Mouse (Mus musculus) heart, embryonic 13.5 days (tissue): ENCODE results near the gene Sigmar1. TPM values are rescaled to one million over a fixed set of nuclear protein-coding genes. Genes with fewer than 3 reads are reported as not detected.

ENCODE experiments used
- ATAC-seq: fragments of 200-750 bp; cut with Nextera tagmentation; 2 replicates; pipeline ENCODE4 v1.8.0; 2017; ENCODE audit warnings: moderate TSS enrichment; ENCODE audit not compliant: insufficient number of reproducible peaks, low FRiP score, low TSS enrichment; ENCODE audit errors: extremely low read depth
- H3K27ac ChIP-seq: fragments of 300-500 bp; sonication (generic); replicated peaks from 2 replicates; pipeline ENCODE4 v1.5.1; 2015; ENCODE audit warnings: moderate library complexity, mild to moderate bottlenecking, inconsistent platforms
- H3K27me3 ChIP-seq: fragments of 300-500 bp; sonication (generic); replicated peaks from 2 replicates; pipeline ENCODE4 v1.6.1; 2015; ENCODE audit warnings: mild to moderate bottlenecking, inconsistent platforms
- H3K36me3 ChIP-seq: fragments of 300-500 bp; sonication (generic); 2 replicates; pipeline ENCODE4 v1.6.1; 2015; ENCODE audit warnings: mild to moderate bottlenecking, inconsistent platforms
- H3K4me1 ChIP-seq: fragments of 300-500 bp; sonication (generic); 2 replicates; pipeline ENCODE4 v1.6.1; 2015; ENCODE audit warnings: inconsistent platforms
- H3K4me2 ChIP-seq: fragments of 300-500 bp; sonication (generic); 2 replicates; pipeline ENCODE4 v1.6.1; 2015; ENCODE audit warnings: inconsistent platforms, mild to moderate bottlenecking, moderate library complexity
- H3K4me3 ChIP-seq: fragments of 300-500 bp; sonication (generic); 2 replicates; pipeline ENCODE4 v1.5.1; 2015; ENCODE audit warnings: moderate library complexity, mild to moderate bottlenecking, inconsistent platforms
- H3K9ac ChIP-seq: fragments of 300-500 bp; sonication (generic); 2 replicates; pipeline ENCODE4 v1.6.1; 2015; ENCODE audit warnings: inconsistent platforms, mild to moderate bottlenecking, moderate library complexity
- H3K9me3 ChIP-seq: fragments of 300-500 bp; sonication (generic); 2 replicates; pipeline ENCODE4 v1.6.1; 2016; ENCODE audit warnings: inconsistent platforms
- WGBS: fragments of 180-500 bp; shearing (Covaris S2); methylation state at CpG from one replicate; pipeline ENCODE4 v1.1.7; 2015; ENCODE audit warnings: mixed read lengths; 5-methylcytosine and 5-hydroxymethylcytosine counted together
- polyA plus RNA-seq: library from polyadenylated mRNA; unstranded; fragments of >200 nt; fragmentation: Nextera tagmentation; extraction: Ambion mirVana; gene quantifications from 2 replicates; pipeline ENCODE4 v1.2.1, GENCODE M21; 2015

Sigmar1 gene
- polyA plus RNA-seq, 1 experiment from 2014 or later = 63.3 TPM

- H3K36me3 ChIP-seq = peaks cover 24% of the 10 kb centered on the region
- H3K9me3 ChIP-seq = no peaks in the 10 kb centered on the region
- WGBS = 13% methylated on average over 14 of the region's 14 CpGs
- H3K27ac ChIP-seq = peak within 1 kb of the TSS; percentile 94
- H3K4me1 ChIP-seq = peaks cover 35% of the 10 kb centered on the region
- H3K4me2 ChIP-seq = peak within 1 kb of the TSS; percentile 78
- no peaks in the 10 kb centered on the region for H3K27me3 ChIP-seq
- H3K4me3 ChIP-seq = peak within 1 kb of the TSS; percentile 76
- peak within 1 kb of the TSS; percentile 87 for H3K9ac ChIP-seq
- peak; percentile 52 for ATAC-seq
Observed at GRCm38 (mm10) chr4:41754797-41755337, 1.1 kb downstream of the Sigmar1 start, which contains the start of gene Galt. Galt (plus strand) TSS chr4:41755228.

GRCm38 (mm10) chr4:41745021-41745420, 10.9 kb downstream of the Sigmar1 start:
- H3K9ac ChIP-seq = no peak overlapping the region
- no peak overlapping the region for H3K27ac ChIP-seq
- H3K36me3 ChIP-seq = peaks cover 31% of the 10 kb centered on the region
- 52% methylated on average over 1 of the region's 1 CpGs for WGBS
- ATAC-seq = no peak
- no peak overlapping the region for H3K4me3 ChIP-seq
- H3K9me3 ChIP-seq = peaks cover 13% of the 10 kb centered on the region
- H3K4me1 ChIP-seq = peaks cover 10% of the 10 kb centered on the region
- no peaks in the 10 kb centered on the region; the same call in 1 of the 2 replicates for H3K27me3 ChIP-seq
- H3K4me2 ChIP-seq = no peak overlapping the region

- H3K27ac ChIP-seq = no peak overlapping the region
- ATAC-seq = no peak
- H3K9ac ChIP-seq = no peak overlapping the region
- peaks cover 35% of the 10 kb centered on the region for H3K36me3 ChIP-seq
- H3K9me3 ChIP-seq = peaks cover 13% of the 10 kb centered on the region
- H3K4me1 ChIP-seq = peaks cover 16% of the 10 kb centered on the region
- WGBS = 60% methylated on average over 2 of the region's 2 CpGs
- no peaks in the 10 kb centered on the region; the same call in 1 of the 2 replicates for H3K27me3 ChIP-seq
- no peak overlapping the region for H3K4me2 ChIP-seq
- H3K4me3 ChIP-seq = no peak overlapping the region
Observed at GRCm38 (mm10) chr4:41744131-41744530, 11.8 kb downstream of the Sigmar1 start.

GRCm38 (mm10) chr4:41741158-41741560, 14.8 kb downstream of the Sigmar1 start:
- Histone ChIP-seq H3K36me3 (peaks cover 19% of the 10 kb centered on the region), H3K27ac (peak overlapping the region; percentile 79), H3K4me2 (peak overlapping the region; percentile 94), H3K4me1 (peaks cover 16% of the 10 kb centered on the region), H3K9ac (peak overlapping the region; percentile 83), H3K4me3 (peak overlapping the region; percentile 68), H3K9me3 (peaks cover 4% of the 10 kb centered on the region), H3K27me3 (no peaks in the 10 kb centered on the region; the same call in 1 of the 2 replicates)
- WGBS = under 1% methylated on average over 27 of the region's 27 CpGs
- ATAC-seq = peak; percentile 89

GRCm38 (mm10) chr4:41740380-41741157, 15.4 kb downstream of the Sigmar1 start:
- H3K4me1 ChIP-seq = peaks cover 16% of the 10 kb centered on the region
- peaks cover 15% of the 10 kb centered on the region for H3K36me3 ChIP-seq
- H3K9me3 ChIP-seq = no peaks in the 10 kb centered on the region
- H3K9ac ChIP-seq = peak overlapping the region; percentile 83
- H3K4me3 ChIP-seq = peak overlapping the region; percentile 68
- peaks cover 5% of the 10 kb centered on the region; the same call in 1 of the 2 replicates for H3K27me3 ChIP-seq
- under 1% methylated on average over 48 of the region's 48 CpGs for WGBS
- ATAC-seq = peak; percentile 67
- peak overlapping the region; percentile 79 for H3K27ac ChIP-seq
- H3K4me2 ChIP-seq = peak overlapping the region; percentile 94

- Histone ChIP-seq H3K9me3 (no peaks in the 10 kb centered on the region; the same call in 1 of the 2 replicates), H3K27ac (no peak overlapping the region), H3K4me1 (peaks cover 16% of the 10 kb centered on the region), H3K27me3 (peaks cover 17% of the 10 kb centered on the region), H3K4me2 (peak overlapping the region; percentile 94; the same call in 1 of the 2 replicates), H3K36me3 (peaks cover 15% of the 10 kb centered on the region), H3K4me3 (no peak overlapping the region), H3K9ac (no peak overlapping the region)
- no peak for ATAC-seq
- WGBS = 94% methylated on average over 13 of the region's 13 CpGs
Observed at GRCm38 (mm10) chr4:41739260-41739659, 16.7 kb downstream of the Sigmar1 start.

GRCm38 (mm10) chr4:41738256-41738603, 17.7 kb downstream of the Sigmar1 start:
- H3K36me3 ChIP-seq = peaks cover 15% of the 10 kb centered on the region
- H3K27ac ChIP-seq = no peak overlapping the region
- no peaks in the 10 kb centered on the region; the same call in 1 of the 2 replicates for H3K9me3 ChIP-seq
- WGBS = 72% methylated on average over 1 of the region's 1 CpGs
- peaks cover 27% of the 10 kb centered on the region for H3K27me3 ChIP-seq
- H3K4me3 ChIP-seq = no peak overlapping the region
- H3K9ac ChIP-seq = no peak overlapping the region
- ATAC-seq = no peak
- peaks cover 16% of the 10 kb centered on the region for H3K4me1 ChIP-seq
- H3K4me2 ChIP-seq = no peak overlapping the region

- peaks cover 15% of the 10 kb centered on the region for H3K36me3 ChIP-seq
- no peak overlapping the region for H3K27ac ChIP-seq
- no peaks in the 10 kb centered on the region; the same call in 1 of the 2 replicates for H3K9me3 ChIP-seq
- H3K27me3 ChIP-seq = peaks cover 32% of the 10 kb centered on the region
- peaks cover 16% of the 10 kb centered on the region for H3K4me1 ChIP-seq
- H3K9ac ChIP-seq = no peak overlapping the region
- 38% methylated on average over 8 of the region's 8 CpGs for WGBS
- ATAC-seq = no peak
- H3K4me2 ChIP-seq = no peak overlapping the region
- no peak overlapping the region for H3K4me3 ChIP-seq
Observed at GRCm38 (mm10) chr4:41737602-41738255, 18.2 kb downstream of the Sigmar1 start.

- Histone ChIP-seq H3K4me1 (peaks cover 9% of the 10 kb centered on the region), H3K27ac (no peak within 1 kb of the TSS), H3K9me3 (no peaks in the 10 kb centered on the region; the same call in 1 of the 2 replicates), H3K4me2 (peak within 1 kb of the TSS; percentile 77), H3K36me3 (no peaks in the 10 kb centered on the region), H3K27me3 (peaks cover 92% of the 10 kb centered on the region), H3K4me3 (peak within 1 kb of the TSS; percentile 51), H3K9ac (peak within 1 kb of the TSS; percentile 72)
- WGBS = 2% methylated on average over 42 of the region's 50 CpGs
- ATAC-seq = no peak
Observed at GRCm38 (mm10) chr4:41731052-41731765, 24.7 kb downstream of the Sigmar1 start, which contains the start of gene Arid3c. Arid3c (minus strand) TSS chr4:41731142.

GRCm38 (mm10) chr4:41726826-41727621, 28.9 kb downstream of the Sigmar1 start:
- Histone ChIP-seq H3K4me1 (peaks cover 20% of the 10 kb centered on the region), H3K9me3 (no peaks in the 10 kb centered on the region), H3K27ac (no peak overlapping the region), H3K36me3 (no peaks in the 10 kb centered on the region), H3K4me3 (no peak overlapping the region), H3K9ac (no peak overlapping the region), H3K27me3 (peaks cover 83% of the 10 kb centered on the region), H3K4me2 (no peak overlapping the region)
- ATAC-seq = no peak
- 15% methylated on average over 20 of the region's 20 CpGs for WGBS
